Mouse (Mus musculus) limb, embryonic 13.5 days (tissue): ENCODE measurements around the gene Samd4b. TPM values are rescaled to one million over a fixed set of nuclear protein-coding genes. Genes with fewer than 3 reads are reported as not detected.
A peak's percentile ranks its signal among the peaks of the same experiment; 100 is the strongest.

Source experiments
- ATAC-seq: fragments of 200-750 bp; cut with Nextera tagmentation; 2 replicates; pipeline ENCODE4 v1.8.0; 2017; ENCODE audit warnings: low read depth, moderate number of reproducible peaks, moderate TSS enrichment; ENCODE audit not compliant: low FRiP score
- H3K27ac ChIP-seq: fragments of 300-500 bp; sonication (generic); 2 replicates; pipeline ENCODE4 v1.5.1; 2015; ENCODE audit warnings: inconsistent platforms, mild to moderate bottlenecking, moderate library complexity
- H3K27me3 ChIP-seq: fragments of 300-500 bp; sonication (generic); 2 replicates; pipeline ENCODE4 v1.6.1; 2015; ENCODE audit warnings: mild to moderate bottlenecking, inconsistent platforms
- H3K36me3 ChIP-seq: fragments of 300-500 bp; sonication (generic); 2 replicates; pipeline ENCODE4 v1.6.1; 2015; ENCODE audit warnings: inconsistent platforms, mild to moderate bottlenecking, moderate library complexity
- H3K4me1 ChIP-seq: fragments of 300-500 bp; sonication (generic); 2 replicates; pipeline ENCODE4 v1.6.1; 2015; ENCODE audit warnings: inconsistent platforms
- H3K4me2 ChIP-seq: fragments of 300-500 bp; sonication (generic); replicated peaks from 2 replicates; pipeline ENCODE4 v1.6.1; 2015; ENCODE audit warnings: inconsistent platforms, mild to moderate bottlenecking, moderate library complexity
- H3K4me3 ChIP-seq: fragments of 300-500 bp; sonication (generic); 2 replicates; pipeline ENCODE4 v1.5.1; 2015; ENCODE audit warnings: moderate library complexity, mild to moderate bottlenecking, inconsistent platforms
- H3K9ac ChIP-seq: fragments of 300-500 bp; sonication (generic); 2 replicates; pipeline ENCODE4 v1.6.1; 2015; ENCODE audit warnings: mild to moderate bottlenecking, inconsistent platforms
- H3K9me3 ChIP-seq: fragments of 300-500 bp; sonication (generic); 2 replicates; pipeline ENCODE4 v1.6.1; 2016; ENCODE audit warnings: inconsistent platforms
- WGBS: fragments of 180-500 bp; shearing (Covaris S2); methylation state at CpG from one replicate; pipeline ENCODE4 v1.1.7; 2015; 5-methylcytosine and 5-hydroxymethylcytosine counted together
- polyA plus RNA-seq: library from polyadenylated mRNA; unstranded; fragments of >200 nt; fragmentation: Nextera tagmentation; extraction: Ambion mirVana; gene quantifications from 2 replicates; pipeline ENCODE4 v1.2.1, GENCODE M21; 2015

The Samd4b gene
- polyA plus RNA-seq, 1 experiment from 2014 or later = 31.7 TPM

GRCm38 (mm10) chr7:28447865-28448820, 149.8 kb downstream of the Samd4b start:
- Histone ChIP-seq H3K27me3 (peaks cover 10% of the 10 kb centered on the region; the same call in 1 of the 2 replicates), H3K9me3 (no peaks in the 10 kb centered on the region), H3K9ac (no peak overlapping the region), H3K36me3 (no peaks in the 10 kb centered on the region), H3K4me3 (no peak overlapping the region), H3K4me2 (no peak overlapping the region), H3K27ac (no peak overlapping the region), H3K4me1 (peaks cover 9% of the 10 kb centered on the region)
- no peak for ATAC-seq
- 64% methylated on average over 13 of the region's 13 CpGs for WGBS

GRCm38 (mm10) chr7:28447101-28447830, 150.7 kb downstream of the Samd4b start:
- WGBS = 17% methylated on average over 12 of the region's 12 CpGs
- Histone ChIP-seq H3K4me1 (0 out of 2 replicates have a peak, but pooled peaks cover 3% of the 10 kb centered on the region), H3K27ac (no peak overlapping the region), H3K9me3 (no peaks in the 10 kb centered on the region), H3K4me2 (no peak overlapping the region), H3K36me3 (no peaks in the 10 kb centered on the region), H3K4me3 (no peak overlapping the region), H3K9ac (no peak overlapping the region), H3K27me3 (peaks cover 10% of the 10 kb centered on the region; the same call in 1 of the 2 replicates)
- no peak for ATAC-seq

DNA sequence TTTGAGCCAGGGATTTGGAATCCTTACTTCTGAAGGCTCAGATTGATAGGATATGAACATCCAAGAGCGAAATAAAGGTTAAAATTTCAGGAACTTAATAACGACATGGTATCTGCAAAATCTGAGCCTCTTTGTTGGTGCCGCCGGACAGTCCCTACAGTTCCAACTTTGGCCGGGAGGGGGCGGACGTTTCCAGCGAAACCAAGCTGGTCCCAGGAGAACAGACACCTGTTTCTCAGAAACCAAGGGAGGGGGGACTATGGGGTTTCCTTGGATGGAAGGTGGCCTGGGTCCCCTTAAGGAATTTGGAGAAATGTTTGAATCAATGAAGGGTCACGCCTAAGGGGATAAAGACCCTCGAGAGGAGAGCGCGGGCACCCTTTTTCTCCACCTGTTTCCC, 151.5 kb downstream of the Samd4b start:
- Histone ChIP-seq H3K27ac (no peak overlapping the region), H3K4me3 (no peak overlapping the region), H3K4me2 (no peak overlapping the region), H3K4me1 (0 out of 2 replicates have a peak, but pooled peaks cover 3% of the 10 kb centered on the region), H3K36me3 (no peaks in the 10 kb centered on the region), H3K9ac (no peak overlapping the region), H3K9me3 (no peaks in the 10 kb centered on the region), H3K27me3 (peaks cover 10% of the 10 kb centered on the region; the same call in 1 of the 2 replicates)
- 7% methylated on average over 12 of the region's 12 CpGs for WGBS
- no peak for ATAC-seq

GRCm38 (mm10) chr7:28444344-28444974, 153.5 kb downstream of the Samd4b start:
- Histone ChIP-seq H3K4me3 (no peak overlapping the region), H3K9me3 (no peaks in the 10 kb centered on the region), H3K9ac (no peak overlapping the region), H3K4me1 (0 out of 2 replicates have a peak, but pooled peaks cover 3% of the 10 kb centered on the region), H3K27me3 (peaks cover 10% of the 10 kb centered on the region; the same call in 1 of the 2 replicates), H3K36me3 (no peaks in the 10 kb centered on the region), H3K4me2 (no peak overlapping the region), H3K27ac (no peak overlapping the region)
- WGBS = 85% methylated on average over 13 of the region's 13 CpGs
- no peak for ATAC-seq

DNA sequence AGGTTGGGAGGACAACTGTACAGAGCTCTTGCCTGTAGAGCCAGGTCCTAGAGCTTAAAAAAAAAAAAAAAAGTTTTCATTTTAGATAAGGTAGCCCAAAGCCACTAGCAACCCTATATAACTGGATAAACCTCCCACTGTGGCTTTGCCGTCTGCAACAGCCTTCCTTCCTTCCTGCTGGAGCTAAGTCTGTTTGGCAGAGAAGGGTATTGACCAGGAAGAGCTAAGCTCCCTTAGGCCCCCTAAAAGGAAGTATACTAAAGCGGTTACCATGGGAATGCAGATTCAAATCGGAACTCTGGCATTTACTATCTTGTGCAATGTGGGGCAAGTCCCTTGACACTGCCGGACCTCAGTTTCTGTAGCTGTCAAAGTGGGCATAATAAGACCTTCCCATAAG, 155.3 kb downstream of the Samd4b start:
- H3K27me3 ChIP-seq = peaks cover 10% of the 10 kb centered on the region; the same call in 1 of the 2 replicates
- H3K4me3 ChIP-seq = no peak overlapping the region
- ATAC-seq = no peak
- H3K27ac ChIP-seq = no peak overlapping the region
- H3K36me3 ChIP-seq = no peaks in the 10 kb centered on the region
- H3K4me2 ChIP-seq = no peak overlapping the region
- no peaks in the 10 kb centered on the region for H3K9me3 ChIP-seq
- H3K9ac ChIP-seq = no peak overlapping the region
- 0 out of 2 replicates have a peak, but pooled peaks cover 3% of the 10 kb centered on the region for H3K4me1 ChIP-seq
- WGBS = 39% methylated on average over 4 of the region's 4 CpGs

DNA sequence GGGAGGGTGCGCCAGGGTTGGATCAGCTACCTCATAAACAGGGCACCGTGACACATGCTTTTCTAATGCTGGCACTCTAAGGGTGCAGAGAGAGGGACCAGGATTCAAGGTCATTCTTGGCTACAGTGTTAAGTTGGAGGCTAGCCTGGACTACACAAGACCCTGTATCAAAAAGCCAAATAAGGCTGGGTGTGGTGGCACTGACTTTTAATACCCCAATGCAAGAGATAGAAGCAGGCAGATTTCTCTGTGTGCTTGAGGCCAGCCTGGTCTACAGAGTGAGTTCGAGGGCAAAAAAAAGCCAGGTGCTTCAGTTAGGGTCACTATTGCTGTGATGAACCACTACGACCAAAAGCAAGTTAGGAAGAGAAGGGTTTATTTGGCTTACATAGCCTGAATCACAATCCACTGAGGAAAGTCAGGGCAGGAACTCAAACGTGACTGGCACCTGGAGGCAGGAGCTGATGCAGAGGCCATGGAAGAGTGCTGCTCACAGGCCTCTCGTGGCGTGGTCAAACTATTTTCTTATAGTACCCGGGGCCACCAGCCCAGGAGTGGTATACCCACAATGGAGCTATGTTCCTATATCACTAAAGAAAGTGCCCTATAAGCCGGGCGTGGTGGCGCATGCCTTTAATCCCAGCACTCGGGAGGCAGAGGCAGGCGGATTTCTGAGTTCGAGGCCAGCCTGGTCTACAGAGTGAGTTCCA, 156.0 kb downstream of the Samd4b start:
- H3K27ac ChIP-seq = no peak overlapping the region
- no peaks in the 10 kb centered on the region for H3K36me3 ChIP-seq
- H3K4me2 ChIP-seq = no peak overlapping the region
- H3K4me3 ChIP-seq = no peak overlapping the region
- no peak overlapping the region for H3K9ac ChIP-seq
- no peaks in the 10 kb centered on the region for H3K9me3 ChIP-seq
- no peak for ATAC-seq
- peaks cover 4% of the 10 kb centered on the region; the same call in 1 of the 2 replicates for H3K4me1 ChIP-seq
- WGBS = 84% methylated on average over 13 of the region's 14 CpGs
- peaks cover 10% of the 10 kb centered on the region; the same call in 1 of the 2 replicates for H3K27me3 ChIP-seq

GRCm38 (mm10) chr7:28440739-28441138, 157.2 kb downstream of the Samd4b start:
- Histone ChIP-seq H3K4me3 (no peak overlapping the region), H3K4me1 (peaks cover 4% of the 10 kb centered on the region; the same call in 1 of the 2 replicates), H3K36me3 (no peaks in the 10 kb centered on the region), H3K9me3 (no peaks in the 10 kb centered on the region), H3K27me3 (peaks cover 5% of the 10 kb centered on the region; the same call in 1 of the 2 replicates), H3K4me2 (no peak overlapping the region), H3K9ac (no peak overlapping the region), H3K27ac (no peak overlapping the region)
- no peak for ATAC-seq
- WGBS = 45% methylated on average over 2 of the region's 2 CpGs

DNA sequence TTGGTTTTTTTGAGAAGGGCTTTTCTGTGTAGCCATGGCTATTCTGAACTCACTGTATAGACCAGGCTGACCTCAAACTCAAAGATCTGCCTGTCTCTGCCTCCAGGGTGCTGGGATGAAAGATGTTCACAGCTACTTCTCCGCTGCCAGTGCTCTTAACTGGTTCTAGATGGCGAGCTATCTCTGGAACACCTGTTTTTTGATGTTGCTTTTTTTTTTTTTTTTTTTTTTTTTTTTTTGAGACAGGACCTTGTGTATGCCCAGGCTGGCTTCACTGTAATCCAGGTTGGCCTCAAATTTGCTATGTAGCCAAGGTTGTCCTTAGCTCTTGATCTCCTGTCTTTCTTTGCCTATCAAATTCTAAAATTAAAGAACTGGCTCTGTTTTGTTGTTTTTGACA, 159.2 kb downstream of the Samd4b start:
- Histone ChIP-seq H3K4me3 (no peak overlapping the region), H3K27me3 (no peaks in the 10 kb centered on the region), H3K4me1 (peaks cover 23% of the 10 kb centered on the region), H3K27ac (no peak overlapping the region), H3K9ac (no peak overlapping the region), H3K36me3 (no peaks in the 10 kb centered on the region), H3K4me2 (no peak overlapping the region), H3K9me3 (no peaks in the 10 kb centered on the region)
- 75% methylated on average over 2 of the region's 2 CpGs for WGBS
- ATAC-seq = no peak

GRCm38 (mm10) chr7:28437964-28438363, 160.0 kb downstream of the Samd4b start:
- no peak overlapping the region for H3K4me3 ChIP-seq
- ATAC-seq = no peak

DNA sequence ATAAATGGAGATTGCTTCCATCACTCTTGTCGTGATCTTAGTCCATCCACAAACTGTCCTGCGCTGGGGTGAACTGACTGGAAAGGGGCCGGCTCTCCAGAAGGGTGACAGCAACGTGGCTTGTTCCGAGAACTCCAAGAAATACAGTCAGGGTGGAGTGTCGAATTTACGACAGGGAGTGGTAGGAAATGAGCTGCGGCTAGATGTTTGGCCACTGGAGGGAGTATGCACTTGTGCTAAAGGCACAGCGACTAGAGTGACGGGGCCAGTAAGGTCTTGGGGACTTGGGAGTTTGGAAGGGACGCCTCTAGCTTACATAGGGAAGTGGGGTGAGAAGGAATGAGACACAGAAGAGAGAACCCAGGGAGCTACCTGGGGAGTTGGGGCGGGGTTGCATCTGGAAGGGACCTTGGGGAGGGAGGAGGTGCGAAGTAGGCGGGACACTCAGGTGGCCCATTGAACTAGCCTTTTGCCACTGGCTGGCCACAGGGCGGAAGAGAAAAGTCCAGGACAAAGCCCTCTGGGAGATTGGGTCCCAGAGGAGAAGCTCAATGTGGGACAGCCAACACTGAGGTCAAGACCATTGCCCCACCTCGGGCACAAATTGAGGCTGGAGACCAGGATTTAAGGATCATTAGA, 160.9 kb downstream of the Samd4b start, which contains the start of gene Gmfg:
Gmfg (plus strand) TSS at position 516 of the 639 bp plus-strand sequence.
- ATAC-seq = peak; percentile 21
- peak within 1 kb of the TSS; percentile 63; the same call in 1 of the 2 replicates for H3K27ac ChIP-seq
- no peaks in the 10 kb centered on the region for H3K27me3 ChIP-seq
- H3K9ac ChIP-seq = peak within 1 kb of the TSS; percentile 70
- peaks cover 12% of the 10 kb centered on the region; the same call in 1 of the 2 replicates for H3K36me3 ChIP-seq
- H3K4me3 ChIP-seq = peak within 1 kb of the TSS; percentile 95
- WGBS = 4% methylated on average over 16 of the region's 16 CpGs
- no peaks in the 10 kb centered on the region for H3K9me3 ChIP-seq
- H3K4me2 ChIP-seq = peak within 1 kb of the TSS; percentile 70
- peaks cover 38% of the 10 kb centered on the region for H3K4me1 ChIP-seq

More at GRCm38 (mm10) chr7:28437964-28438363, 160.0 kb downstream of the Samd4b start:
- Histone ChIP-seq H3K27ac (no peak overlapping the region), H3K9ac (no peak overlapping the region), H3K27me3 (no peaks in the 10 kb centered on the region), H3K9me3 (no peaks in the 10 kb centered on the region), H3K36me3 (peaks cover 6% of the 10 kb centered on the region; the same call in 1 of the 2 replicates), H3K4me2 (no peak overlapping the region), H3K4me1 (peaks cover 31% of the 10 kb centered on the region)
